ENCODE assay signal across 8 mouse cellular contexts in the genomic region with DNA sequence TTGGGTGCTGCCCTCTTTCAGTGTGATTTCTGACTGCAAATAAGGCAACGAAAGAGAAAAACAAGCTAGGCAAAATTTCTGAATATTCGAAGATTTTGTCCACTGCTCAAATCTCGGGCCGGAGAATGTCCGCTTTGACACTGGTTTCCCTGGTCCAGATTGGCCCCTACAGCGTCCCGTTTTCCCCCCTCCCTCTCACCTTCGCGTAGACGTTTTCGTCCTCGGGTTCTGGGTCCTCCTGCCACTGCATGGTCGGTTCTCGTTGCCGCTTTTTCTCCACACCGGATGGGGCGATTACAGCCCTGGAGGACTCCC. TPM values are rescaled to one million over a fixed set of nuclear protein-coding genes. Genes with fewer than 3 reads are reported as not detected.
DNase-seq lines count a peak whose midpoint lies in the region; ATAC-seq and TF ChIP-seq lines count a peak whose summit lies in the region.

No protein-coding gene starts in this region.

- H3K27me3 ChIP-seq in lung, embryonic 14.5 days (ENCODE audit: insufficient read depth, low read length), result no peaks in the 10 kb centered on the region
- no peaks in the 10 kb centered on the region for H3K27me3 ChIP-seq in hindbrain, embryonic 11.5 days (ENCODE audit: control insufficient read depth, insufficient read depth, low read length)
- H3K27me3 ChIP-seq in megakaryocyte, embryonic 14.5 days (replicated peaks), result no peaks in the 10 kb centered on the region

- H3K4me2 ChIP-seq in lung, embryonic 14.5 days, result peak overlapping the region; percentile 64
- peak overlapping the region; percentile 39 for H3K4me2 ChIP-seq in hindbrain, embryonic 11.5 days (replicated peaks; ENCODE audit: low read depth, low read length)

- peak overlapping the region; percentile 60 for H3K4me3 ChIP-seq in lung, embryonic 14.5 days (ENCODE audit: low read depth, low read length)
- H3K4me3 ChIP-seq in hindbrain, embryonic 11.5 days (ENCODE audit: low read depth, low read length), result peak overlapping the region; percentile 54
- peak overlapping the region; percentile 92 for H3K4me3 ChIP-seq in megakaryocyte, embryonic 14.5 days (replicated peaks)

- DNase-seq in cerebellum, adult 11 months, result no peak
- DNase-seq in lung, embryonic 14.5 days, result no peak
- DNase-seq in lung, postnatal 4 days, result no peak
- no peak for DNase-seq in hindbrain, embryonic 11.5 days (ENCODE audit: low spot score)
- no peak for DNase-seq in layer of hippocampus, adult 11-12 months (ENCODE audit: low spot score)
- no peak for DNase-seq in right cerebral cortex, postnatal 4 days

- no peaks in the 10 kb centered on the region for H3K9me3 ChIP-seq in lung, embryonic 14.5 days (ENCODE audit: low read depth, low read length)
- no peaks in the 10 kb centered on the region for H3K9me3 ChIP-seq in hindbrain, embryonic 11.5 days (ENCODE audit: control insufficient read depth, low read length)
- H3K9me3 ChIP-seq in megakaryocyte, embryonic 14.5 days, result no peaks in the 10 kb centered on the region

- peaks cover 16% of the 10 kb centered on the region for H3K36me3 ChIP-seq in lung, embryonic 14.5 days (ENCODE audit: insufficient read depth)
- no peaks in the 10 kb centered on the region for H3K36me3 ChIP-seq in hindbrain, embryonic 11.5 days (ENCODE audit: control insufficient read depth, insufficient read depth, low read length)
- peaks cover 35% of the 10 kb centered on the region for H3K36me3 ChIP-seq in megakaryocyte, embryonic 14.5 days (replicated peaks; ENCODE audit: low read length)

- ATAC-seq in cerebellum, adult (ENCODE audit: insufficient number of reproducible peaks, low FRiP score, low TSS enrichment), result peak; percentile 49
- ATAC-seq in lung, embryonic 14.5 days (ENCODE audit: insufficient read depth), result no peak; the same call in 1 of the 2 replicates
- no peak; the same call in 1 of the 2 replicates for ATAC-seq in hindbrain, embryonic 11.5 days (ENCODE audit: low FRiP score)

- H3K9ac ChIP-seq in lung, embryonic 14.5 days, result peak overlapping the region; percentile 52
- H3K9ac ChIP-seq in hindbrain, embryonic 11.5 days (ENCODE audit: low read depth, low read length), result peak overlapping the region; percentile 68

- peak overlapping the region; percentile 90 for H3K27ac ChIP-seq in lung, embryonic 14.5 days (ENCODE audit: low read depth)
- peak overlapping the region; percentile 67 for H3K27ac ChIP-seq in hindbrain, embryonic 11.5 days (ENCODE audit: low read depth, low read length)

- H3K4me1 ChIP-seq in lung, embryonic 14.5 days (ENCODE audit: insufficient read depth), result no peaks in the 10 kb centered on the region
- H3K4me1 ChIP-seq in hindbrain, embryonic 11.5 days (replicated peaks; ENCODE audit: control insufficient read depth, insufficient read depth, low read length), result no peaks in the 10 kb centered on the region
- peaks cover 13% of the 10 kb centered on the region; the same call in 1 of the 2 replicates for H3K4me1 ChIP-seq in megakaryocyte, embryonic 14.5 days

- 13% methylated on average over 17 of the region's 17 CpGs for WGBS in lung, embryonic 14.5 days
- WGBS in hindbrain, embryonic 11.5 days, result 18% methylated on average over 17 of the region's 17 CpGs

- TF ChIP-seq CTCF in lung, embryonic 14.5 days (IDR thresholded peaks at IDR 0.05; ENCODE audit: low read depth), result no peak

RNA-seq across cellular contexts. Expression of gene Rbm10, which starts 0.5 kb away (rescaled TPM):
- 69.8 and 75.1 TPM in 2 replicates for polyA plus RNA-seq in lung, embryonic 14.5 days (2014; fragmentation: Nextera tagmentation; extraction: Ambion mirVana)
- polyA plus RNA-seq in hindbrain, embryonic 11.5 days (2014; fragmentation: Nextera tagmentation; extraction: Ambion mirVana), result 55.7 and 64.3 TPM in 2 replicates
- 27.9 and 40.8 TPM in 2 replicates for polyA plus RNA-seq in megakaryocyte, embryonic 14.5 days (2012; ENCODE audit: insufficient read depth, low replicate concordance)

RNA-seq across cellular contexts. Expression of gene Ndufb11, which starts 0.6 kb away (rescaled TPM):
- 243 and 245 TPM in 2 replicates for polyA plus RNA-seq in lung, embryonic 14.5 days (2014; fragmentation: Nextera tagmentation; extraction: Ambion mirVana)
- 200 and 208 TPM in 2 replicates for polyA plus RNA-seq in hindbrain, embryonic 11.5 days (2014; fragmentation: Nextera tagmentation; extraction: Ambion mirVana)
- polyA plus RNA-seq in megakaryocyte, embryonic 14.5 days (2012; ENCODE audit: insufficient read depth, low replicate concordance), result 96.9 and 607 TPM in 2 replicates

RNA-seq across cellular contexts. Expression of gene Uba1, which starts 41.3 kb away (rescaled TPM):
- 200 and 202 TPM in 2 replicates for polyA plus RNA-seq in lung, embryonic 14.5 days (2014; fragmentation: Nextera tagmentation; extraction: Ambion mirVana)
- 248 and 285 TPM in 2 replicates for polyA plus RNA-seq in hindbrain, embryonic 11.5 days (2014; fragmentation: Nextera tagmentation; extraction: Ambion mirVana)
- polyA plus RNA-seq in megakaryocyte, embryonic 14.5 days (2012; ENCODE audit: insufficient read depth, low replicate concordance), result 135 and 202 TPM in 2 replicates
